Mouse (Mus musculus): ENCODE measurements at regions not wholly inside any gene's neighbourhood (a gene's known extent, or its start where the extent isn't known, plus 50 kb on each side); places are given as distances from the start of the nearest gene placed in this dataset.

GRCm38 (mm10) chr16:58354551-58354950 is 53.7 kb upstream of the Dcbld2 start:
- peak in 1 of 2 experiments; percentile 10 for DNase-seq (ENCODE audit: low spot score in 2 of 2)
